Mouse (Mus musculus): ENCODE measurements around the gene Neu3.

The Neu3 gene

GRCm38 (mm10) chr7:99790816-99791215, 37.4 kb downstream of the Neu3 start:
- DNase-seq, result no peak

- no peak for DNase-seq
Measured at GRCm38 (mm10) chr7:99788563-99788962, 39.7 kb downstream of the Neu3 start.

GRCm38 (mm10) chr7:99787935-99788334, 40.3 kb downstream of the Neu3 start:
- DNase-seq, result no peak

- DNase-seq, result no peak
Measured at GRCm38 (mm10) chr7:99786774-99787173, 41.4 kb downstream of the Neu3 start.

GRCm38 (mm10) chr7:99785553-99785952, 42.7 kb downstream of the Neu3 start:
- no peak for DNase-seq

- DNase-seq, result no peak
Measured at GRCm38 (mm10) chr7:99783421-99783820, 44.8 kb downstream of the Neu3 start.

GRCm38 (mm10) chr7:99781916-99782315, 46.3 kb downstream of the Neu3 start:
- peak; percentile 12 for DNase-seq

GRCm38 (mm10) chr7:99781385-99781784, 46.8 kb downstream of the Neu3 start:
- no peak for DNase-seq

GRCm38 (mm10) chr7:99763207-99763606, 65.0 kb downstream of the Neu3 start, which contains the start of gene Olfr521:
Gene Olfr521, plus strand, starts transcription at chr7:99763507.
- no peak for DNase-seq
